Mouse (Mus musculus) T-helper 1 cell (primary cell): Measurements from ENCODE around the gene Anp32e.
"Not testable (repeated sequence)": the region's sequence is repeated elsewhere in the genome, so short reads cannot be mapped to it uniquely, and the experiment has no call there.

Experiments used
- in situ Hi-C: fragments of 300-600 bp; cut with MboI, MseI; formaldehyde crosslinking; loops from one replicate; pipeline ENCODE4 v1.15.1; 2025; ENCODE audit warnings: high pct_unique_total_duplicates

The Anp32e gene

GRCm38 (mm10) chr3:95938835-95939234, 9.8 kb downstream of the Anp32e start:
- in situ Hi-C loops, result no loop called here

- in situ Hi-C loops, result no loop called here
Measured at GRCm38 (mm10) chr3:95942749-95943148, 13.7 kb downstream of the Anp32e start.

GRCm38 (mm10) chr3:95943226-95943625, 14.2 kb downstream of the Anp32e start:
- in situ Hi-C loops, result no loop called here

GRCm38 (mm10) chr3:95944742-95945141, 15.7 kb downstream of the Anp32e start:
- in situ Hi-C loops, result no loop called here

GRCm38 (mm10) chr3:95945731-95946240, 16.7 kb downstream of the Anp32e start:
- in situ Hi-C loops, result no loop called here

- in situ Hi-C loops, result no loop called here
Measured at GRCm38 (mm10) chr3:95948325-95948724, 19.3 kb downstream of the Anp32e start.

GRCm38 (mm10) chr3:95950763-95951551, 21.9 kb downstream of the Anp32e start:
- in situ Hi-C loops, result no loop called here

GRCm38 (mm10) chr3:95951566-95951965, 22.5 kb downstream of the Anp32e start:
- in situ Hi-C loops, result not testable (repeated sequence)

- in situ Hi-C loops, result no loop called here
Measured at GRCm38 (mm10) chr3:95953023-95953422, 24.0 kb downstream of the Anp32e start.

- in situ Hi-C loops, result no loop called here
Measured at GRCm38 (mm10) chr3:95953522-95953921, 24.5 kb downstream of the Anp32e start.

- in situ Hi-C loops, result not testable (repeated sequence)
Measured at GRCm38 (mm10) chr3:95954648-95955173, 25.7 kb downstream of the Anp32e start.

GRCm38 (mm10) chr3:95955318-95955717, 26.3 kb downstream of the Anp32e start:
- in situ Hi-C loops, result no loop called here

GRCm38 (mm10) chr3:95957359-95958148, 28.5 kb downstream of the Anp32e start:
- in situ Hi-C loops, result no loop called here

GRCm38 (mm10) chr3:95959082-95959481, 30.0 kb downstream of the Anp32e start:
- in situ Hi-C loops, result no loop called here

GRCm38 (mm10) chr3:95959807-95960206, 30.8 kb downstream of the Anp32e start:
- in situ Hi-C loops, result loop anchor here (5.0 kb wide), 2 partner anchors 97 to 187 kb away; partner anchors contain the start of gene Vps45

- in situ Hi-C loops, result loop anchor here (5.0 kb wide), 2 partner anchors 95 to 185 kb away; partner anchors contain the start of gene Vps45
Measured at GRCm38 (mm10) chr3:95962182-95962581, 33.1 kb downstream of the Anp32e start.

GRCm38 (mm10) chr3:95963230-95963629, 34.2 kb downstream of the Anp32e start:
- in situ Hi-C loops, result loop anchor here (5.0 kb wide), 2 partner anchors 94 to 184 kb away; partner anchors contain the start of gene Vps45

GRCm38 (mm10) chr3:95963681-95964080, 34.6 kb downstream of the Anp32e start:
- in situ Hi-C loops, result loop anchor here (5.0 kb wide), 2 partner anchors 94 to 184 kb away; partner anchors contain the start of gene Vps45

- in situ Hi-C loops, result no loop called here
Measured at GRCm38 (mm10) chr3:95965518-95966451, 36.7 kb downstream of the Anp32e start.

- in situ Hi-C loops, result no loop called here
Measured at GRCm38 (mm10) chr3:95969277-95969676, 40.2 kb downstream of the Anp32e start.

GRCm38 (mm10) chr3:95970661-95971060, 41.6 kb downstream of the Anp32e start:
- in situ Hi-C loops, result not testable (repeated sequence)
